Mouse (Mus musculus): ENCODE results near the gene Cnot11. TPM values are rescaled to one million over a fixed set of nuclear protein-coding genes. Genes with fewer than 3 reads are reported as not detected.

The Cnot11 gene
- polyA plus RNA-seq, 1 experiment from 2014 or later = 23.4 TPM

Other genes with a start within 250 kb of the Cnot11 start
- 795 and 877 TPM in 2 replicates for gene Rpl31, start 167.2 kb upstream of the Cnot11 start, polyA plus RNA-seq (2014; fragmentation: Nextera tagmentation; extraction: Ambion mirVana)
- 8.2 and 9.1 TPM in 2 replicates for gene Tbc1d8, start 56.2 kb upstream of the Cnot11 start, polyA plus RNA-seq (2014; fragmentation: Nextera tagmentation; extraction: Ambion mirVana)
- 39.8 and 44.7 TPM in 2 replicates for gene Rnf149, start 42.4 kb downstream of the Cnot11 start, polyA plus RNA-seq (2014; fragmentation: Nextera tagmentation; extraction: Ambion mirVana)
- 0.28 and 0.34 TPM in 2 replicates for gene Creg2, start 116.5 kb downstream of the Cnot11 start, polyA plus RNA-seq (2014; fragmentation: Nextera tagmentation; extraction: Ambion mirVana)
- gene Rfx8, start 186.0 kb downstream of the Cnot11 start, polyA plus RNA-seq (2014; fragmentation: Nextera tagmentation; extraction: Ambion mirVana) = 0.26 TPM in 1 of 2 replicates, not detected in the other